Mouse (Mus musculus) CH12.LX (cell line): ENCODE measurements around the gene Zmym6. TPM values are rescaled to one million over a fixed set of nuclear protein-coding genes. Genes with fewer than 3 reads are reported as not detected.
A peak's percentile ranks its signal among the peaks of the same experiment; 100 is the strongest.

Experiments used
- DNase-seq: peaks from one replicate; pipeline ENCODE4 v3.0.0-alpha.2; 2013; ENCODE audit errors: extremely low read depth
- H3K27ac ChIP-seq: 2 replicates; pipeline ENCODE4 v1.5.1; 2012; ENCODE audit warnings: low read depth, mild to moderate bottlenecking, control low read depth, moderate library complexity; ENCODE audit not compliant: insufficient read depth
- H3K27me3 ChIP-seq: replicated peaks from 2 replicates; pipeline ENCODE3; 2012; ENCODE audit warnings: inconsistent platforms
- H3K36me3 ChIP-seq, 2 experiments: replicated peaks in 1 of 2; 2 replicates each; pipeline versions ENCODE3 to v1.6.1; 2012; ENCODE audit warnings: inconsistent platforms in 1 of 2, low read length in 1 of 2, mild to moderate bottlenecking in 1 of 2, mixed read lengths in 1 of 2, moderate library complexity in 1 of 2; ENCODE audit not compliant: control insufficient read depth in 1 of 2, insufficient read depth in 1 of 2
- H3K4me1 ChIP-seq, 2 experiments: 2 replicates each; pipeline ENCODE4 v1.6.1; 2012; ENCODE audit warnings: inconsistent platforms in 1 of 2, moderate library complexity in 1 of 2; ENCODE audit not compliant: insufficient read depth in 2 of 2, control insufficient read depth in 1 of 2
- H3K4me2 ChIP-seq: 2 replicates; pipeline ENCODE4 v1.6.1; 2012; ENCODE audit warnings: low read depth, mild to moderate bottlenecking, control low read depth; ENCODE audit not compliant: poor library complexity, insufficient read depth, severe bottlenecking
- H3K4me3 ChIP-seq, 3 experiments: fragments of 150-350 bp in 1 of 3; sonication (generic) in 1 of 3; replicated peaks in 1 of 3; 2 replicates each; pipeline versions ENCODE3 to v1.5.1; 2011 to 2012; ENCODE audit warnings: low read depth in 2 of 3, low read length in 2 of 3, mild to moderate bottlenecking in 2 of 3, moderate library complexity in 2 of 3, control low read depth in 1 of 3, improper control_type of control experiment in 1 of 3, inconsistent platforms in 1 of 3, mixed read lengths in 1 of 3; ENCODE audit not compliant: poor library complexity in 1 of 3
- H3K79me2 ChIP-seq: replicated peaks from 2 replicates; pipeline ENCODE4 v1.6.1; 2012; ENCODE audit warnings: mild to moderate bottlenecking, moderate library complexity; ENCODE audit not compliant: control insufficient read depth, poor library complexity, insufficient read depth, severe bottlenecking; ENCODE audit errors: extremely low read depth
- H3K9ac ChIP-seq: 2 replicates; pipeline ENCODE4 v1.6.1; 2012; ENCODE audit warnings: low read depth, mild to moderate bottlenecking, control low read depth, moderate library complexity; ENCODE audit not compliant: insufficient read depth
- H3K9me3 ChIP-seq: replicated peaks from 2 replicates; pipeline ENCODE3; 2012; ENCODE audit warnings: low read length, inconsistent platforms, mixed read lengths
- BHLHE40 ChIP-seq: IDR thresholded peaks from 2 replicates; pipeline ENCODE4 v1.6.1; 2011; ENCODE audit warnings: mild to moderate bottlenecking, low read depth, low read length, improper control_type of control experiment
- CHD1 ChIP-seq: IDR thresholded peaks from 2 replicates; pipeline ENCODE4 v1.6.1; 2012; ENCODE audit warnings: low read depth, low read length, improper control_type of control experiment, inconsistent platforms
- CHD2 ChIP-seq: IDR thresholded peaks from 2 replicates; pipeline ENCODE4 v1.6.1; 2011; ENCODE audit warnings: low read length, improper control_type of control experiment
- CTCF ChIP-seq, 2 experiments: IDR thresholded peaks in 1 of 2; conservative IDR thresholded peaks in 1 of 2; 2 replicates each; pipeline ENCODE4 v1.5.1; 2011 to 2012; ENCODE audit warnings: low read depth in 2 of 2, low read length in 2 of 2, improper control_type of control experiment in 1 of 2, inconsistent platforms in 1 of 2, mild to moderate bottlenecking in 1 of 2, moderate library complexity in 1 of 2
- E2F4 ChIP-seq: IDR thresholded peaks from 2 replicates; pipeline ENCODE4 v1.6.1; 2011; ENCODE audit warnings: low read depth, low read length, improper control_type of control experiment; ENCODE audit not compliant: insufficient replicate concordance
- ELF1 ChIP-seq: IDR thresholded peaks from 2 replicates; pipeline ENCODE4 v1.6.1; 2014; ENCODE audit warnings: low read depth, mild to moderate bottlenecking, inconsistent platforms, low read length, improper control_type of control experiment
- KAT2A ChIP-seq: IDR thresholded peaks from 2 replicates; pipeline ENCODE4 v1.6.1; 2012; ENCODE audit warnings: low read length, improper control_type of control experiment, inconsistent platforms; ENCODE audit not compliant: insufficient replicate concordance
- MAX ChIP-seq: IDR thresholded peaks from 2 replicates; pipeline ENCODE4 v1.6.1; 2011; ENCODE audit warnings: low read length, improper control_type of control experiment
- MAZ ChIP-seq: IDR thresholded peaks from 2 replicates; pipeline ENCODE4 v1.6.1; 2012; ENCODE audit warnings: low read depth, mild to moderate bottlenecking, inconsistent platforms, low read length, improper control_type of control experiment, moderate library complexity
- MYC ChIP-seq: IDR thresholded peaks from 2 replicates; pipeline ENCODE4 v1.6.1; 2011; ENCODE audit warnings: low read depth, mild to moderate bottlenecking, improper control_type of control experiment, low read length
- PAX5 ChIP-seq: IDR thresholded peaks from 2 replicates; pipeline ENCODE4 v1.6.1; 2012; ENCODE audit warnings: low read length, inconsistent platforms, mixed read lengths
- POLR2AphosphoS2 ChIP-seq: IDR thresholded peaks from 2 replicates; pipeline ENCODE4 v1.6.1; 2011; ENCODE audit warnings: low read depth, low read length, improper control_type of control experiment
- RCOR1 ChIP-seq: conservative IDR thresholded peaks from 2 replicates; pipeline ENCODE4 v1.6.1; 2012; ENCODE audit warnings: low read depth, mild to moderate bottlenecking, inconsistent platforms, low read length, improper control_type of control experiment
- SIN3A ChIP-seq: IDR thresholded peaks from 2 replicates; pipeline ENCODE4 v1.6.1; 2012; ENCODE audit warnings: low read length, improper control_type of control experiment, inconsistent platforms
- SMC3 ChIP-seq: IDR thresholded peaks from 2 replicates; pipeline ENCODE4 v1.6.1; 2011; ENCODE audit warnings: low read depth, low read length, improper control_type of control experiment
- TCF12 ChIP-seq: IDR thresholded peaks from 2 replicates; pipeline ENCODE4 v1.6.1; 2014; ENCODE audit warnings: low read depth, mild to moderate bottlenecking, inconsistent platforms, low read length, improper control_type of control experiment
- ZC3H11A ChIP-seq: IDR thresholded peaks from 2 replicates; pipeline ENCODE4 v1.6.1; 2012; ENCODE audit warnings: low read depth, mild to moderate bottlenecking, inconsistent platforms, low read length, improper control_type of control experiment
- dilution Hi-C: fragments of 300-500 bp; cut with MboI; formaldehyde crosslinking; loops from 2 replicates; pipeline ENCODE4 v1.14.3; 2020; ENCODE audit warnings: low sequenced_read_pairs; ENCODE audit not compliant: extremely low pct_unique_long_range_greater_than_20kb, extremely low pct_ligation_motif_present
- in situ Hi-C: fragments of 300-500 bp; cut with MboI; formaldehyde crosslinking; loops from 3 replicates; pipeline ENCODE4 v1.14.3; 2019; ENCODE audit warnings: low sequenced_read_pairs, low pct_ligation_motif_present, low pct_unique_long_range_greater_than_20kb, mixed read lengths
- polyA plus RNA-seq: library from polyadenylated mRNA; unstranded; fragments of >175 nt; gene quantifications from 2 replicates; pipeline ENCODE4 v1.2.1, GENCODE M21; 2012; ENCODE audit warnings: low read depth; ENCODE audit not compliant: insufficient read length
- total RNA-seq, 2 experiments: library from RNA; depleted of rRNA; stranded (reverse); fragments of 300-350 nt in 1 of 2; fragments of >200 nt in 1 of 2; gene quantifications; 2 replicates each; pipeline ENCODE4 v1.2.3; 2012 to 2014

Zmym6 gene
- total and polyA plus RNA-seq, 3 experiments = 7.8 to 9.1 (median 8.1) TPM

GRCm38 (mm10) chr4:127155757-127156156 is 78.6 kb downstream of the Zmym6 start:
- dilution Hi-C loops = no loop called here

GRCm38 (mm10) chr4:127157746-127158145 is 80.6 kb downstream of the Zmym6 start:
- DNase-seq = no peak
- Histone ChIP-seq H3K4me3 (no peak overlapping the region), H3K9ac (no peak overlapping the region)
- dilution Hi-C loops = no loop called here
- in situ Hi-C loops = no loop called here
- TF ChIP-seq MAX = no peak
- no peak for TF ChIP-seq ELF1
- TF ChIP-seq RCOR1 = no peak
- no peak for TF ChIP-seq ZC3H11A
- no peak for TF ChIP-seq CHD1
- no peak for TF ChIP-seq SMC3
- TF ChIP-seq CTCF (conservative IDR thresholded peaks at IDR 0.05 in 1 of 2, IDR thresholded peaks at IDR 0.05 in 1 of 2; ENCODE audit: low read depth in 2 of 2, low read length in 2 of 2) = no peak
- no peak for TF ChIP-seq KAT2A
- TF ChIP-seq MAZ = no peak
- TF ChIP-seq POLR2AphosphoS2 = no peak
- TF ChIP-seq E2F4 = no peak
- TF ChIP-seq, all 38 proteins: peak for 0
- no peaks in the 10 kb centered on the region for H3K79me2 ChIP-seq
- peaks cover 27% of the 10 kb centered on the region for H3K27me3 ChIP-seq
- H3K4me2 ChIP-seq = no peak overlapping the region
- H3K36me3 ChIP-seq = no peaks in the 10 kb centered on the region
- H3K9me3 ChIP-seq = peaks cover 5% of the 10 kb centered on the region
- no peak overlapping the region for H3K27ac ChIP-seq
- no peaks in the 10 kb centered on the region for H3K4me1 ChIP-seq

More at GRCm38 (mm10) chr4:127155757-127156156, 78.6 kb downstream of the Zmym6 start:
- Histone ChIP-seq H3K36me3 (no peaks in the 10 kb centered on the region), H3K4me2 (no peak overlapping the region), H3K27ac (no peak overlapping the region), H3K79me2 (no peaks in the 10 kb centered on the region), H3K4me1 (no peaks in the 10 kb centered on the region), H3K9ac (no peak overlapping the region), H3K9me3 (peaks cover 5% of the 10 kb centered on the region), H3K4me3 (no peak overlapping the region), H3K27me3 (peaks cover 21% of the 10 kb centered on the region)
- DNase-seq = peak; percentile 12
- TF ChIP-seq CHD2 (no peak), MYC (no peak), CTCF (conservative IDR thresholded peaks at IDR 0.05 in 1 of 2, IDR thresholded peaks at IDR 0.05 in 1 of 2; ENCODE audit: low read depth in 2 of 2, low read length in 2 of 2) (peak; percentile 14 to 36; a peak in 2 of 4 replicates), TCF12 (no peak), BHLHE40 (no peak), SIN3A (no peak), PAX5 (no peak), MAX (no peak)
- in situ Hi-C loops = no loop called here
